In the genomic region with DNA sequence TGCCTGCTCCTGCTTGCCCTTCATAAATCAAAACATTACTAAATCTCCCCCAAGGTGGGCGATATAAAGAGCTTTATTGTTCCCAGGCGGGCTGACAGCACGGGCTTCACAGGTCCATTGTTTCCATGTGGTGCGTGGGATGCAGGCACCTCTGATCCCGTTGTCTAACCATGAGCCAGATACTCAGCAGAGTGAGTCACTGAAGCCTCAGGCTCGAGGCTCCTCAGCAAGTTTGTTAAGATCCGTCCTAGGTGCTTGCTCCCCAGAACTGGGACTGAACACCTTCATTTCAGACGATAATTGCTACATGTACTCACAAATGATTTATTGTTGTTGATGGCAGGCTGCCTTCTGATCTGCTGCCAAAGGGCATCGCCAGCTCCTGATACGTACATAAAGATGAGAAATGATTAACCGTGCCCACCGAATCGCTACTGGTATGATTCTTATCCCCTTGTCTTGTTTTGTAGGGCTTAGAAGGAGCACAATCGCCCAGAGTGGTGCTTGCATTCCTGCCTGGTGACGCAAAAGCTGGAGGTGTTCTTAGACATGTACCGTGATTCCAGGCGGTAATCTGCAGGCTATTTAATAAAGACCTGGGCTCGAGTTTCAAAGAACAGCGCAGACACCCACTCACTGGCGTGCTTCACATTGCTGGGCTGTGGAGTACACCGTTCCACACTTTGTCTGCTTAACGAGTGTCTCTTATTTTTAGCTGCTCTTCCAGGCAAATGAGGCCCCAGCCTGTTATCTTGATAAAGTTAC, we compare ENCODE assay signal across 8 mouse cellular contexts.
A peak's percentile ranks its signal among the peaks of the same experiment; 100 is the strongest.
DNase-seq lines count a peak whose midpoint lies in the region; ATAC-seq and TF ChIP-seq lines count a peak whose summit lies in the region.

No protein-coding gene starts in this region.

- peaks cover 17% of the 10 kb centered on the region for H3K4me1 ChIP-seq in heart, embryonic 15.5 days (replicated peaks)
- no peaks in the 10 kb centered on the region for H3K4me1 ChIP-seq in stomach, embryonic 15.5 days
- no peaks in the 10 kb centered on the region for H3K4me1 ChIP-seq in hindbrain, postnatal 0 days (ENCODE audit: insufficient read depth, low read length)

- no peak for TF ChIP-seq CTCF in left cerebral cortex, adult 2 months (IDR thresholded peaks at IDR 0.05)
- no peak for TF ChIP-seq CTCF in hindbrain, postnatal 0 days (IDR thresholded peaks at IDR 0.05; ENCODE audit: low read depth)

- no peaks in the 10 kb centered on the region for H3K9me3 ChIP-seq in heart, embryonic 15.5 days (replicated peaks)
- no peaks in the 10 kb centered on the region for H3K9me3 ChIP-seq in stomach, embryonic 15.5 days
- H3K9me3 ChIP-seq in hindbrain, postnatal 0 days (ENCODE audit: low read length): no peaks in the 10 kb centered on the region

- peak; percentile 86 for ATAC-seq in heart, embryonic 15.5 days (replicated peaks; ENCODE audit: insufficient number of reproducible peaks, insufficient read depth, low FRiP score, low read depth)
- ATAC-seq in stomach, embryonic 15.5 days (ENCODE audit: insufficient read depth, low FRiP score, low read depth): peak; percentile 56; the same call in 1 of the 2 replicates
- ATAC-seq in hindbrain, postnatal 0 days: no peak

- H3K36me3 ChIP-seq in heart, embryonic 15.5 days: no peaks in the 10 kb centered on the region
- H3K36me3 ChIP-seq in stomach, embryonic 15.5 days: no peaks in the 10 kb centered on the region
- H3K36me3 ChIP-seq in hindbrain, postnatal 0 days (ENCODE audit: insufficient read depth, low read length): no peaks in the 10 kb centered on the region

- intact Hi-C loops in left cerebral cortex, adult 2 months (cut with DNase I): loop anchor here (5.0 kb wide), 1 partner anchor 204 kb away; no protein-coding TSS in a partner anchor
- intact Hi-C loops in left cerebral cortex, postnatal 36 days (cut with DNase I): no loop called here

- H3K27ac ChIP-seq in left cerebral cortex, adult 2 months: no peak overlapping the region
- H3K27ac ChIP-seq in heart, embryonic 15.5 days: peak overlapping the region; percentile 60
- H3K27ac ChIP-seq in stomach, embryonic 15.5 days: no peak overlapping the region
- H3K27ac ChIP-seq in hindbrain, postnatal 0 days: no peak overlapping the region

- H3K27me3 ChIP-seq in heart, embryonic 15.5 days: no peaks in the 10 kb centered on the region
- H3K27me3 ChIP-seq in stomach, embryonic 15.5 days (replicated peaks): no peaks in the 10 kb centered on the region
- H3K27me3 ChIP-seq in hindbrain, postnatal 0 days (ENCODE audit: insufficient read depth, low read length): no peaks in the 10 kb centered on the region

- H3K4me2 ChIP-seq in heart, embryonic 15.5 days: peak overlapping the region; percentile 48
- no peak overlapping the region for H3K4me2 ChIP-seq in stomach, embryonic 15.5 days
- H3K4me2 ChIP-seq in hindbrain, postnatal 0 days (ENCODE audit: low read depth, low read length): no peak overlapping the region

- no peak overlapping the region for H3K9ac ChIP-seq in heart, embryonic 15.5 days
- no peak overlapping the region for H3K9ac ChIP-seq in stomach, embryonic 15.5 days
- no peak overlapping the region for H3K9ac ChIP-seq in hindbrain, postnatal 0 days (replicated peaks; ENCODE audit: low read length)

- no peak overlapping the region for H3K4me3 ChIP-seq in left cerebral cortex, adult 2 months
- H3K4me3 ChIP-seq in heart, embryonic 15.5 days: no peak overlapping the region
- no peak overlapping the region for H3K4me3 ChIP-seq in stomach, embryonic 15.5 days (replicated peaks)
- no peak overlapping the region for H3K4me3 ChIP-seq in hindbrain, postnatal 0 days (ENCODE audit: low read length)

- peak; percentile 19 to 28 for DNase-seq in left cerebral cortex, adult 2 months (ENCODE audit: extremely low spot score in 1 of 2, low spot score in 2 of 2)
- no peak for DNase-seq in left cerebral cortex, adult 11 months (ENCODE audit: low spot score)
- DNase-seq in left cerebral cortex, postnatal 36 days (ENCODE audit: low spot score in 2 of 2): peak; percentile 23 to 36
- no peak for DNase-seq in hindbrain, postnatal 0 days (ENCODE audit: low spot score)
- DNase-seq in cerebellum, adult 9-11 months: no peak
- no peak for DNase-seq in cerebellum, postnatal 4 days (ENCODE audit: low spot score in 2 of 2)

- 26% methylated on average over 22 of the region's 22 CpGs for WGBS in heart, embryonic 15.5 days
- WGBS in stomach, embryonic 15.5 days: 57% methylated on average over 22 of the region's 22 CpGs
- WGBS in hindbrain, postnatal 0 days: 49% methylated on average over 22 of the region's 22 CpGs

Comparison
In these comparisons a context has a peak if more than half of its experiments do, and no peak if none do; other contexts are left out.
1. DNase-seq: peak in left cerebral cortex, adult 2 months (2 of 2) and left cerebral cortex, postnatal 36 days (2 of 2); none in left cerebral cortex, adult 11 months (single experiment), hindbrain, postnatal 0 days (single experiment), cerebellum, adult 9-11 months (single experiment) and cerebellum, postnatal 4 days (0 of 2).